Mouse (Mus musculus) cerebellum, postnatal 14 days (tissue): ENCODE measurements around the gene P4hb.
"Not testable (repeated sequence)": the region's sequence is repeated elsewhere in the genome, so short reads cannot be mapped to it uniquely, and the experiment has no call there.

Experiments
- DNase-seq, 2 experiments: peaks; one replicate each; pipeline ENCODE4 v3.0.0; 2021; ENCODE audit warnings: mixed read lengths in 2 of 2

Gene P4hb

GRCm38 (mm10) chr11:120571122-120571521 lies 1.9 kb downstream of the P4hb start:
- no peak for DNase-seq

DNA sequence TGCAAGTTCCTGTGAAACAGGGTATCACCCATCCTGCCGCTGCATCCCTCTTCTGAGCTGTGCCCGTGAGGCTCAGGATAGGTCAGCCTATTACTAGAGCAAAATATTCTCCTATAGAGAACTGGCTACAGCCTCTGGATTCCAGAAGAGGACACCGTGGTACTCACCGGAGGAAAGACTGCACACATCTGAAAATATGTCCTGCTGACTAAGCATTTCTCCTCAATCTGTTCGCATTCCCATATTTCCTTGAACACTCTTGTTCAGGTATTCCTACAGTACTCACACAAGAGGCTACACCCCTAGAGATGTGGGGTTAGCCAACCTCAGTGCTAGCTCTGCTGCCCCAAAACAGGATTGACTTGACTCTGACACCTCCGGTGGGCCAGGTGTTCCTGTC lies 4.7 kb downstream of the P4hb start:
- no peak for DNase-seq

- no peak for DNase-seq
Measured at GRCm38 (mm10) chr11:120565114-120565513, 7.9 kb downstream of the P4hb start.

GRCm38 (mm10) chr11:120562949-120563348 lies 10.1 kb downstream of the P4hb start:
- no peak for DNase-seq

GRCm38 (mm10) chr11:120560952-120561728 lies 11.9 kb downstream of the P4hb start:
- no peak for DNase-seq

DNA sequence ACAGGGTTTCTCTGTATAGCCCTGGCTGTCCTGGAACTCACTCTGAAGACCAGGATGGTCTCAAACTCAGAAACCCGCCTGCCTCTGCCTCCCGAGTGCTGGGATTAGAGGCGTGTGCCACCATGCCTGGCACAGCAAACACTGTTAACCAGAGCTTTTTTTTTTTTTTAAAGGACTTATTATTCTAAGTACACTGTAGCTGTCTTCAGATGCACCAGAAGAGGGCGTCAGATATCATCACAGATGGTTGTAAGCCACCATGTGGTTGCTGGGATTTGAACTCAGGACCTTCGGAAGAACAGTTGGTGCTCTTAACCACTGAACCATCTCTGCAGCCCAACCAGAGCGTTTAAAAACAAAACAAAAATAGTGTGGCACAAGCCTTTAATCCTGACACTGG lies 14.2 kb downstream of the P4hb start:
- DNase-seq, result not testable (repeated sequence)

DNA sequence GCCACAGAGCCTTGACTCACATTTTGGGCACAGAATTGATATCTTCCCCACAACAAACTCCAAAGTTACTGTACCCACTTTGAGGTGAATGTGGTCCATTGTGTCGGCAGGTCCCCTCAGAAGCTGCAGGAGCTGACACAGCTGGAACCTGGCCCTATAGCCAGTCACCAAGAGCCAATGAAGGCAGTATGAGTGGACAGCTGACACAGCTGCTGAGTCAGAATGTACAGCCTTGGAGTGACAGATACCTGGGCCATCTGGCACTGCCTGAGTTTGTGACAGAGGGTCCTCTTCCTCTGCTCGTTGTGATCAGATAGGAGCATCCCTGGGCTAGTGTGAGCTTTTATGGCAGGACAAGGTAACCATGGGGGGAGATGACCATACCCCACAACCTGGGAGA lies 17.8 kb downstream of the P4hb start:
- no peak for DNase-seq

DNA sequence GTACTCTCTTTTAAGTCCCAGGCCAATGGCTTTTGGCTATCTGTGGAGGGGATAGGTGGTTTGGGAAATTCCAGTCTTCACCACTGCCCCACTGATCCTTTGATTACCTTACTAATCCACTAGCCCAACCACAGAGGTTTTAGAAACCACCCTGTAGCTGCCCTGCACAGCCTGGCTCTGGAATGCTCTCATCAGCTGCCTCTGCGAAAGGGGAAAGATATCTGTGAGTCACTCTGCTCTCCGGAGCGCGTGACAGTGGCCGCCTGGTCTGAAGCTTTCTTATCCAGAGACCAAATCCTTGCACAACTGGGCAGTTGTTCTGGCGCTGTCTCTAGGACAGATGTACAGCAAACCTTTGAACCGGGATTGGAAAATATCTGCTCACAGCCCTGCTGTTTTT lies 18.2 kb downstream of the P4hb start:
- no peak for DNase-seq

GRCm38 (mm10) chr11:120552736-120553135 lies 20.3 kb downstream of the P4hb start:
- no peak for DNase-seq

DNA sequence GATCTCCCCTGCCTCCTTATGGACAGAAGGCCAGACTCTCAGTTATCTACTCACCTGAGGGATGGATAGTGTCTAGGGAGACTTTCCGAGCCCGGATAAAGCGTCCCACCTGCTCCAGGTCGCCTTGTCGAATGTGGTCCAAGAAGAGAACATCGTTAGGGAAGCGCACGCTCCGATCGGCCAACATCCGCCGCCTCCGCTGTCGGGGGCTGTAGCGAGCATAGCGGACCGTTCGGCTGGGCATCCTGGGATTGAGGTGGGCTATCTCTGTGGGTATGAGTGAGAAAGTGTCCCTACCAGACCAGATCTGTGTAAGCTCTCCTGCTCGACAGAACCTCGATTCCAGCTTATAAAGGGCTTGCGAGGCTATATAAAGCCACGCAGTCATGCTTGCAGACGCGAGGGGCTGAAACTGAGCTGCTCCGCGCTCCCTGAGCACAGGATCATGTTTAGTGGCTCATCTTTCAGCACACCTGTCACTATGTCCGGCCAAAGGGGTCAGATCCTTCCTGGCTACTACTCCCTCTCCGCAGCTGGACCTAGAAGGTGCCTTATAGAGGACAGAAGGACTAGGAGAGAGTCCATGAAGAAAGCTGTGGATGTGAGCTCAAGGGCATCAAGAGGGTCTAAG lies 22.1 kb downstream of the P4hb start, which contains the start of gene Ppp1r27:
TSS of gene Ppp1r27 (minus strand) at position 323 of the 631 bp plus-strand sequence.
- no peak for DNase-seq

- DNase-seq, result no peak
Measured at GRCm38 (mm10) chr11:120549986-120550809, 22.9 kb downstream of the P4hb start.

DNA sequence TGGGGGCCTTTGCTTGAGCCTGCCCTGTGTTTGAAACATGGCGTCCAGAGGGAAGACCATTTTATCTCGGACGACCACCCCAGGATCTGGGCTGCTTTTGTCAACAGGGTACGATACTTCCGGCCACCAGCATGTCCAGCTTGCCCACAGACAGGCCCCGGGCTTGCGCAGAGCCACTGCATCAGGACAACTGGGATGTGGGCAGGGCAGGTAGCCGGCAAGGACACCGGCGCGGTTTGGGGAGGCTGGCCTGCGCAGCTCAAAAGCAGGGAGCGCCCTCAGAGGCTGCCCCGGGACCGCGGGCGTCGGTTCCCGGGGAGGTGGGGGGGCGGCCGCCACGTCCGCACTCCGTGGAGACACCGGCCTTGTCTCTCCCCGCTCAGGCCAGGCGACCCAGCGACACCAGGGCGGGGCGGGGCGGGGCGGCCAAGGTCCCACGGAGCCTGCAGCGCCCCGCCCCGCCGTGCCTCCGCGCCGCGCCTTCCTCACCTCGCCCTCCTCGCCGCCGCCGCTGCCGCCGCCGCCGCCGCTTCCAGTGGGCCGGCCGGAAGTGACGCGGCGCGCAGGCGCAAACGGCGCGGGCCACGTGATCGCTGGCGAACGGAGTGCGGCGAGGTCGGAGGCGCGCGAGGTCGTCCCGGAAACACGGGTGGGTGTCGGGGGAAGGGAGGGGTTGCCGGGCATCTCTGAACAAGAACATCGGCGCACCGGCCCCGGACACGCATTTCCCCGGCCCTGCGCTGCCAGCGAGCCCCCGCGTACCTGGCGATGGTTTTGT lies 23.7 kb downstream of the P4hb start, which contains the start of gene Mcrip1:
TSS of gene Mcrip1 (minus strand) at position 560 of the 778 bp plus-strand sequence.
- peak; percentile 96 to 97 for DNase-seq

DNA sequence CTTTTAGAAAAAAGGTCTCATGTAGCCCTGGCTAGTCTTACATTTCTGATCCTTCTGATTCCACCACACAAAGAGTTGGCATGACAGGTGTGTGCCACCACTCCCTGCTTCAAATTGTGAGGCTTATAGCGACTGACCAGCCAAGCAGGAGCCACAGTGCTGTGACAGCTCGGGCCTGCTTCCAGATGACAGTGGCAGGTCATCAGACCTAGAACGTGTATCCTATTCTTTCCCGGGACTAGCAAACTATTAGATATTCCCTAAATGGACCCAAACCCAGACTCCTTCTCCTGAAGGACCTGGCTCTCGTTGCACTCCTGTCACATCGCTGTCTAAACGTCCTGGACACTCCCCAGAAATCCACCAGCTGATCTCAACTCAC lies 24.3 kb downstream of the P4hb start:
- DNase-seq, result no peak

DNA sequence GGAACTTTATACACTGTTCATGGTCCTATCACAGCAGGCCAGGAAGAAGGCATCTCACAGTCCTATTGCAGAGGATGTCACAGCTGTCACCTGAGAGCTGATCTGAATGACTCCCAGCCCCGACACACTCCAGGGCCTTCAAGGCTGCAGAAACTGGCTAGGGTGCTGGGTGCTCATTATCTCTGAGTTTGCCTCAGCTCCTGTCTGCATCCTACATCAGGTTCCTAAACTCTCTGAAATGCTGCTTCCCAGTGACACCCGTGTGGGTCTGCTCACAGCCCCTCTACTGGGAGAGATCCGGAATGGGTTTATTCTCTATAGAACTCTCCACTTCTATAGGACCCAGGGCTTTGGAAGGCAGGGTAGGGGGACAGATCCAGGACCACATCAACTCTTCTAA lies 24.8 kb downstream of the P4hb start:
- no peak for DNase-seq

- DNase-seq, result no peak
Measured at GRCm38 (mm10) chr11:120547469-120547868, 25.6 kb downstream of the P4hb start.

- DNase-seq, result peak in 1 of 2 experiments; percentile 35
Measured at GRCm38 (mm10) chr11:120545964-120546363, 27.1 kb downstream of the P4hb start.

GRCm38 (mm10) chr11:120542376-120542775 lies 30.7 kb downstream of the P4hb start:
- DNase-seq, result no peak

GRCm38 (mm10) chr11:120541907-120542306 lies 31.1 kb downstream of the P4hb start:
- DNase-seq, result peak in 1 of 2 experiments; percentile 61

- DNase-seq, result peak; percentile 42 to 55
Measured at GRCm38 (mm10) chr11:120539285-120540014, 33.6 kb downstream of the P4hb start.

DNA sequence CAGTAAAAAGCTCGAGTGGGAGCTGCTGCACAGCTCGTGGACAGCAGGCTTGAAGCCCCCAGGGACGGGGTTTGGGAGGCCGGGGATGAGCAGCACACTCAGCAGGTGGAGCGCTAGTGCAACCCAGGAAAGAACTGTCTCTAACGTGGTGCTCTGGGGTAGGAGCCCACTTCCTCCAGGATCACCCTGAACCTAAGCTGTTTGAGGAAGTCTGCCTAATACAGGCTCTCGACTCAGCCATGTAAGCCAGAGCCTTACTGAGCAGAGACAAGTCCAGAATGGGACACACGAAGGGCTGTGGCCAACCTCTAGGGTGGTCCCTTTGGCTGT lies 34.1 kb downstream of the P4hb start:
- no peak for DNase-seq

DNA sequence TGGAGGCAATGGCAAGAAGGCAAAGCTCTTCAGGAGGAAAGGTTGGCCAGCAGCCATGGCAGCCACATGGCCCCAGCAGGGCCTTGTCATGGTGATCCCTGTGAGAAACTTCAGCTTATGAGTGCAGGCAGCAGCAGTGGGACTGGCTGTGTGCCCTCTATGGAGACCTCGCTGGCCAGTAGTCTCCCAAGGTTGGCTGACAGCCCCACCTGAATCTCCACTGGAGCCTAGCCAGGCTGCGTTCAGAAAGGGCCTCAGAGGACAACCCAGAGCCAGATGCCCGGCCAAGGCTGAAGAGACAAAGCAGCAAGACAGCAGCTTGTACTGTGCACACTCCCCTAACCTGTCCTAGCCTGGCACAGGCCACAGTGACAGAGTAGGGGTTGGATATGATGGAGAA lies 34.6 kb downstream of the P4hb start:
- DNase-seq, result peak; percentile 88 to 92

- DNase-seq, result no peak
Measured at GRCm38 (mm10) chr11:120535804-120536203, 37.2 kb downstream of the P4hb start.
